Mouse (Mus musculus): ENCODE data around the gene Kcnj11.

Kcnj11 gene

DNA sequence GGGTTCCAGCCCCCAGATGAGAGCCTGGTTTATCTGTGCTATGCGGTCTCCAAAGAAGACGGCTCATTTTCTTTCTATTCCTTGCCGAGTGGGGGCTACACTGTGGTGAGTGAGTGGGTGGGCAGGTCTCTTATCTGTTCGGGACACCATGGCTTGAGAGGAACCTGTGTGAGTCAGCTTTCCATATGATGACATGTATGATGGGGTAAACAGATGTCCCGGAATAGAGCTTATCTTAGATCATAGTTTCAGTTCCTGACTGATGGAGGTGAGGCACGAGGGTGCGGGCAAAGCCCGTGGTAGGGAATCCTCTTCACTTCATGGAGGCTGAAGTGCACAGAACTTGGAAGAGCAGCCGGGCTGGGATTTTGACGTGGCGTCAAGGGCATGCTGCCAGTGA lies 54.7 kb downstream of the Kcnj11 start:
- DNase-seq, result no peak

DNA sequence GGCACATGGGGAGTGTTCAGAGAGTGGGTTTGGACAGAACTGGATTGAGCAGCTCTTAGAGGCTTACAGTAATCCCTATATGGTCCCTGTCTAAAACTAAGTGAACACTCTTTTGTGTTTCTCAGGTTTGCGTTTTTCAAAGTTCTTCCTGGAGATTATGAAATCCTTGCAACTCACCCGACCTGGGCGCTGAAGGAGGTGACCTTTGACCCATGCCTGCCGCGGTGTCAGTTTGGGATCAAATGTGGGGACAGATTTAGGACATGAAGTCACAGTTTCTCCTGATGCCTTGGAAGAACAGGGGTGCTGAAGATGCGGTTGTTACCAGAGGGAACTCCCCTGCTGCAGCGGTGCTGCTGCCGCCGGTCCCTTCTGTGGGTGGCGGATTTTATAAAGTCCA lies 56.5 kb downstream of the Kcnj11 start:
- no peak for DNase-seq
